Mouse (Mus musculus) CD4-positive, CD25-positive, alpha-beta regulatory T cell (primary cell): Measurements from ENCODE around the gene Ppip5k2. TPM values are rescaled to one million over a fixed set of nuclear protein-coding genes. Genes with fewer than 3 reads are reported as not detected.

Experiments used
- polyA plus RNA-seq: library from polyadenylated mRNA; unstranded; fragments of 100-300 nt; shearing (Covaris generic); gene quantifications from one replicate; pipeline ENCODE4 v1.2.1, GENCODE M21; 2017

Ppip5k2 gene
- 49.9 TPM for polyA plus RNA-seq

GRCm38 (mm10) chr1:97769904-97770753 is at the start of gene Ppip5k2, which contains the start of gene Gin1:
Gene Ppip5k2, minus strand, starts transcription at chr1:97770411.
Gene Gin1, plus strand, starts transcription at chr1:97770172.

DNA sequence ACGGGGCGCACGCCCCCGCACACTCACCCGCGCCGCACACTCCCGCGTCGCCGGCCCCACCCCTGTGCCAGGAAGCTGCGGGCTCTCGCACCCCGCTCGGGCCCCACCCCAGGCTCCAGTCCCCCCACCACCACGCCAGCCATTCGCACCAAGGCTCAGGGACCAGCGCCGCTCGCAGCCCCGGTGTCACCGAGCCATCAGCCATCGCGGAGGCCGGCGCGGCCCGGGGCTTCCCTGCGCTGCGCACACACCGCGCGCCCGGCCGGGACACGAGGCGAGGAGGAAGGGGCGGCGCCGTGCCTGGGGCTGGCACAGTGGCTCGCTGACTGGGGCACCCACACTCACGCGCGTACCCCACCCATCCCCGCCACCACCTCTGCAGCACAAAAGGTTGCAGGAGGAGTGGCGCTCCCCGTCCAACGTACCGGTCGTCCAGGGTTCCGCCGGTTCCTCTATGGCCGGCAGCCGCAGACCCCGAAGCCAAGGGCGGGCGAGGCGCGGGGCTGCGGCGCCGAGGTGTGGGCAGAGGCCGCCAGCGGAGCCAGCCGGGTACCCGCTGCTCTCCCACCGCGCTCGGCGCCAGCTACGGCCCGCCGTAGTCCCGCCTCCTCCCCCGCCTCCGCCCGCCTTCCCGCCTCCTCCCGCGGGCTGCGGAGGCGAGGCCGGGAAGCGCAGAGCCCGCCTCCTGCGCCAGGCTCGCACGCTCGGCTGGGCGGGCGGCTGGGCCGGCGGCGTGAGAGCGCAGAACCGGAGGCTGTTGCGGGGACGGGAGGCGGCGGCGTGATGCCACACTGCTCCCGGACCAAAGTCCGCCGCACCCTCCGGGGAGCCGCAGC is 108.6 kb downstream of the Ppip5k2 start, which contains the start of gene D1Ertd622e:
Gene D1Ertd622e (minus strand): TSS at position 669 of the 836 bp plus-strand sequence.

Other genes with a start within 250 kb of the Ppip5k2 start
- 31.5 TPM for gene D1Ertd622e, start 108.3 kb downstream of the Ppip5k2 start, polyA plus RNA-seq
- gene Gin1, start 239 bp downstream of the Ppip5k2 start, polyA plus RNA-seq: 23.7 TPM